12 mouse cellular contexts compared by ENCODE assay signal in genomic region chr4:142303374-142304020, GRCm38 (mm10).
DNase-seq lines count a peak whose midpoint lies in the region; ATAC-seq and TF ChIP-seq lines count a peak whose summit lies in the region.
"Had no signal": no experiment of that assay in that cellular context is flagged by ENCODE, and none has a peak within 500 bp of the region (broad histone marks: within the 10 kb centered on the region; RNA-seq: fewer than 3 reads in every experiment).

No protein-coding gene starts in this region.

- 76% methylated on average over 10 of the region's 10 CpGs for WGBS in hindbrain, embryonic 10.5 days
- WGBS in hindbrain, embryonic 11.5 days = 79% methylated on average over 10 of the region's 10 CpGs
- 65% methylated on average over 10 of the region's 10 CpGs for WGBS in liver, embryonic 12.5 days (ENCODE audit: insufficient replicate concordance)

- H3K4me3 ChIP-seq in hindbrain, embryonic 10.5 days = no peak overlapping the region
- H3K4me3 ChIP-seq in hindbrain, embryonic 11.5 days (ENCODE audit: low read depth, low read length) = no peak overlapping the region
- no peak overlapping the region for H3K4me3 ChIP-seq in liver, embryonic 12.5 days
- no peak overlapping the region for H3K4me3 ChIP-seq in layer of hippocampus, adult 2 months
- H3K4me3 ChIP-seq: liver, embryonic 15.5 days; midbrain, embryonic 12.5 days had no signal

- peaks cover 40% of the 10 kb centered on the region for H3K4me1 ChIP-seq in hindbrain, embryonic 10.5 days (replicated peaks)
- H3K4me1 ChIP-seq in hindbrain, embryonic 11.5 days (replicated peaks; ENCODE audit: control insufficient read depth, insufficient read depth, low read length) = peaks cover 15% of the 10 kb centered on the region; the same call in 1 of the 2 replicates
- 0 out of 2 replicates have a peak, but pooled peaks cover 9% of the 10 kb centered on the region for H3K4me1 ChIP-seq in liver, embryonic 12.5 days
- H3K4me1 ChIP-seq: liver, embryonic 15.5 days had no signal

- H3K27ac ChIP-seq in hindbrain, embryonic 10.5 days = 0 out of 2 replicates have a peak overlapping the region, but pooled peaks have one; percentile 62
- H3K27ac ChIP-seq in hindbrain, embryonic 11.5 days (ENCODE audit: low read depth, low read length) = no peak overlapping the region
- no peak overlapping the region for H3K27ac ChIP-seq in liver, embryonic 12.5 days
- no peak overlapping the region for H3K27ac ChIP-seq in layer of hippocampus, adult 2 months
- H3K27ac ChIP-seq: liver, embryonic 15.5 days had no signal

- ATAC-seq in hindbrain, embryonic 11.5 days (ENCODE audit: low FRiP score) = no peak
- ATAC-seq in liver, embryonic 12.5 days = no peak
- ATAC-seq: intestine, postnatal 0 days had no signal

- no peak overlapping the region for H3K9ac ChIP-seq in hindbrain, embryonic 11.5 days (ENCODE audit: low read depth, low read length)
- no peak overlapping the region for H3K9ac ChIP-seq in liver, embryonic 12.5 days
- H3K9ac ChIP-seq: liver, embryonic 15.5 days; midbrain, embryonic 12.5 days had no signal

- H3K36me3 ChIP-seq in hindbrain, embryonic 10.5 days = no peaks in the 10 kb centered on the region
- no peaks in the 10 kb centered on the region for H3K36me3 ChIP-seq in hindbrain, embryonic 11.5 days (ENCODE audit: control insufficient read depth, insufficient read depth, low read length)
- H3K36me3 ChIP-seq in liver, embryonic 12.5 days = no peaks in the 10 kb centered on the region
- H3K36me3 ChIP-seq: liver, embryonic 15.5 days; midbrain, embryonic 12.5 days had no signal

- no peak for TF ChIP-seq CTCF in layer of hippocampus, adult 2 months (conservative IDR thresholded peaks at IDR 0.05)

- intact Hi-C loops in gastrocnemius, postnatal 14 days (cut with DNase I; ENCODE audit: low total_unique reads) = no loop called here

- no peaks in the 10 kb centered on the region for H3K9me3 ChIP-seq in hindbrain, embryonic 10.5 days
- H3K9me3 ChIP-seq in hindbrain, embryonic 11.5 days (ENCODE audit: control insufficient read depth, low read length) = no peaks in the 10 kb centered on the region
- no peaks in the 10 kb centered on the region for H3K9me3 ChIP-seq in liver, embryonic 12.5 days (replicated peaks)
- H3K9me3 ChIP-seq: liver, embryonic 15.5 days; midbrain, embryonic 12.5 days had no signal

- H3K4me2 ChIP-seq in hindbrain, embryonic 11.5 days (replicated peaks; ENCODE audit: low read depth, low read length) = no peak overlapping the region
- H3K4me2 ChIP-seq in liver, embryonic 12.5 days = no peak overlapping the region
- H3K4me2 ChIP-seq: liver, embryonic 15.5 days; midbrain, embryonic 12.5 days had no signal

- H3K27me3 ChIP-seq in hindbrain, embryonic 10.5 days (ENCODE audit: insufficient read depth, poor library complexity, severe bottlenecking) = no peaks in the 10 kb centered on the region
- H3K27me3 ChIP-seq in hindbrain, embryonic 11.5 days (ENCODE audit: control insufficient read depth, insufficient read depth, low read length) = no peaks in the 10 kb centered on the region
- H3K27me3 ChIP-seq in liver, embryonic 12.5 days (replicated peaks) = 0 out of 2 replicates have a peak, but pooled peaks cover 5% of the 10 kb centered on the region
- H3K27me3 ChIP-seq: liver, embryonic 15.5 days; midbrain, embryonic 12.5 days had no signal

- no peak for DNase-seq in hindbrain, embryonic 10.5 days (ENCODE audit: low spot score)
- DNase-seq in hindbrain, embryonic 11.5 days (ENCODE audit: low spot score) = no peak
- peak; percentile 51 for DNase-seq in adrenal gland, postnatal 25 days
- peak; percentile 98 for DNase-seq in cerebellum, adult 8-10 months
- peak; percentile 42 for DNase-seq in gastrocnemius, postnatal 14 days
- DNase-seq in layer of hippocampus, adult 2 months (ENCODE audit: low spot score in 2 of 2) = no peak
- DNase-seq in ovary, postnatal 10 days (ENCODE audit: low spot score) = no peak
- DNase-seq: thymus, postnatal 25 days had no signal

Comparison
In these comparisons a context has a peak if more than half of its experiments do, and no peak if none do; other contexts are left out.
1. DNase-seq: peak in adrenal gland, postnatal 25 days (single experiment), cerebellum, adult 8-10 months (single experiment) and gastrocnemius, postnatal 14 days (single experiment); none in hindbrain, embryonic 10.5 days (single experiment), hindbrain, embryonic 11.5 days (single experiment), layer of hippocampus, adult 2 months (0 of 2) and ovary, postnatal 10 days (single experiment).